Mouse (Mus musculus) bone marrow macrophage, adult 2 months (primary cell): Measurements from ENCODE around the gene Apol9b.

ENCODE experiments used
- CTCF ChIP-seq: IDR thresholded peaks from 2 replicates; pipeline ENCODE4 v1.5.1; 2012; ENCODE audit warnings: low read depth, mild to moderate bottlenecking, low read length, moderate library complexity
- POLR2A ChIP-seq: IDR thresholded peaks from 2 replicates; pipeline ENCODE4 v1.6.1; 2012; ENCODE audit warnings: mild to moderate bottlenecking, low read depth, low read length, borderline replicate concordance

DNA sequence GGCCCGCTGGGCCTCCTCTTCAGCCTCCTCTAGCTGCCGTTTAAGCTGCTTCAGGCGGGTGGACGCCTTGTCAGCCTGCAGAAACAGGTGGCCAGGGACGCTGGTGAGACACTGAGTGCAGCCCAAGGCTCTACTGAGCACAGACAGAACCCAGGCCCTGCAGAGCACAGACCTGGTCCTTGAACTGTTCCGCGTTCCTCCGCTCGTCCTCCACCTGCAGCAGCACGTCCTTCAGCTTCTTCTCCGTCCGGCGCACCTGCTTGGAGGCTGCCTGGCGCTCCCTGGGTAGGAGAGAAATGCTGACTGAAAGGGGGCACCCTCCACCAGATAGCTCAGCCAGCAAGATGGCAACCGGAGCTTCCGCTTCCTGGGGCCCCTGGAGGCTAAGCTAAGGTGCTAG, 34.2 kb downstream of the Apol9b start:
- TF ChIP-seq CTCF (no peak), POLR2A (no peak)
